Mouse (Mus musculus) midbrain, embryonic 15.5 days (tissue): ENCODE data around the gene Flt4. TPM values are rescaled to one million over a fixed set of nuclear protein-coding genes. Genes with fewer than 3 reads are reported as not detected.

Source experiments
- ATAC-seq: fragments of 200-750 bp; cut with Nextera tagmentation; replicated peaks from 2 replicates; pipeline ENCODE4 v1.8.0; 2017; ENCODE audit warnings: moderate TSS enrichment
- H3K27ac ChIP-seq: fragments of 300-500 bp; sonication (generic); 2 replicates; pipeline ENCODE4 v1.5.1; 2015; ENCODE audit warnings: mild to moderate bottlenecking, inconsistent platforms
- H3K27me3 ChIP-seq: fragments of 300-500 bp; sonication (generic); replicated peaks from 2 replicates; pipeline ENCODE4 v1.6.1; 2015; ENCODE audit warnings: inconsistent platforms
- H3K36me3 ChIP-seq: fragments of 300-500 bp; sonication (generic); replicated peaks from 2 replicates; pipeline ENCODE4 v1.6.1; 2015; ENCODE audit warnings: inconsistent platforms
- H3K4me1 ChIP-seq: fragments of 300-500 bp; sonication (generic); 2 replicates; pipeline ENCODE4 v1.6.1; 2015; ENCODE audit warnings: inconsistent platforms
- H3K4me2 ChIP-seq: fragments of 300-500 bp; sonication (generic); 2 replicates; pipeline ENCODE4 v1.6.1; 2015; ENCODE audit warnings: inconsistent platforms, mild to moderate bottlenecking, moderate library complexity
- H3K4me3 ChIP-seq: fragments of 300-500 bp; sonication (generic); 2 replicates; pipeline ENCODE4 v1.5.1; 2015; ENCODE audit warnings: mild to moderate bottlenecking, inconsistent platforms
- H3K9ac ChIP-seq: fragments of 300-500 bp; sonication (generic); 2 replicates; pipeline ENCODE4 v1.6.1; 2015; ENCODE audit warnings: mild to moderate bottlenecking, inconsistent platforms
- H3K9me3 ChIP-seq: fragments of 300-500 bp; sonication (generic); 2 replicates; pipeline ENCODE4 v1.6.1; 2016; ENCODE audit warnings: inconsistent platforms
- WGBS: fragments of 180-500 bp; shearing (Covaris S2); methylation state at CpG from one replicate; pipeline ENCODE4 v1.1.7; 2015; ENCODE audit warnings: mixed read lengths; 5-methylcytosine and 5-hydroxymethylcytosine counted together
- polyA plus RNA-seq: library from polyadenylated mRNA; unstranded; fragments of >200 nt; fragmentation: Nextera tagmentation; extraction: Ambion mirVana; gene quantifications from 2 replicates; pipeline ENCODE4 v1.2.1, GENCODE M21; 2015

Gene Flt4
- polyA plus RNA-seq, 1 experiment from 2014 or later: 1.9 TPM

DNA sequence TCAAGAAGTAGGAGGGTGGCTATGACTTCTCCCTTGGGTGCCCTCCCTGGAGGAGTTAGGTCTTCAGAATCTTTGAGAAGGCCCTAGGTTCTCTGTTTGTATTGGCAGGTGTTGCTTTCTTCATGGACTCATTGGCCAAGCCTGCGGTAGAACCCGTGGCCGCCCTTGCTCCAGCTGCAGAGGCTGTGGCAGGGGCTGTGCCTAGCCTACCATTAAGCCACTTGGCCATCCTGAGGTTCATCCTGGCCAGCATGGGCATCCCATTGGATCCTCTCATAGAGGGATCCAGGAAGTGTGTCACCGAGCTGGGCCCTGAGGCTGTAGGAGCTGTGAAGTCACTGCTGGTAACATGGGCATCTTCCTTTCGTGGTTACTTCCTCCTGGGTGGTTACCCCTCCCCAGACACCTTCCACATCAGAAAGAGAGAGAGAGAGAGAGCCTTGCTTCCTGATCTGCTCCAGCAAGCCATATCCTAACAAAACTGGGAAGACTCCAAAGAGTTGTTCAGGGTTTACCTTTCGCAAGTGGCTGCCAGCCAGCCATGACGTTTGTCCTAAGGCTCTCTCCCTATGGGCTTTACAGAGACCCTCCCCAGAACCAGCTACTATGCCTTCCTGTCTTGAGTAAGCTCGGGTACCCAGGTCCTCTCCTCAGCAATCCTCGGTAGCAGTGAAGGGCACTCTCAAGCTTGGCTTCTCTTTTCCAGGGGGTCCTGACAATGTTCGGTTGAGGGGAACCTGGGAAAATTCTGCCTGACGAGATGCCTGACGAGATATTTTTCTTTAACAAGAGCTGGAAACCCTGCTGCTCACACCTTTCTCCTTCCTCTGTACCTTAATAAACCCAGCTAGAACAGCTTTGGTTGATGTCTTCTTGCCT, 55.4 kb downstream of the Flt4 start:
- no peaks in the 10 kb centered on the region for H3K27me3 ChIP-seq
- no peaks in the 10 kb centered on the region for H3K9me3 ChIP-seq
- no peak overlapping the region for H3K4me3 ChIP-seq
- no peaks in the 10 kb centered on the region; the same call in 1 of the 2 replicates for H3K36me3 ChIP-seq
- H3K27ac ChIP-seq: no peak overlapping the region
- WGBS: 80% methylated on average over 12 of the region's 12 CpGs
- ATAC-seq: no peak
- no peaks in the 10 kb centered on the region for H3K4me1 ChIP-seq
- no peak overlapping the region for H3K4me2 ChIP-seq
- H3K9ac ChIP-seq: no peak overlapping the region

DNA sequence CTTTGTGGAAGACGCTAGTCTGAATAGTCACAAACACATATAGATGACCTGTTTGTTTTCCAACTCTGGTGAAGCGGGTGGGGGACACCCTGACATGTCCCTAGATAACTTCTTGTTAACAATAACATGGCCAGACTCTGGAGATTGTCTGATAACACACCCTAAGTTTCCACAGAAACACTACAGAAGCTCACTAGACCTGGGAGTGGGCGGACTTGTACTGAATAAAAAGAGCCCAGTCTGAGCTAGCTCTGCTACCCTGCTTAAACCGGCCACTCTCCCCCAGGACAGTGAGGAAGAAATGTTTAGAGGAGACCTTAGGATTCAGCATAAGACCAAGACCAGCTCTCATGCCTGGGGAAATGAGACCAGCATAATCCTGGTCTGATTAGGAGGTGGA, 56.4 kb downstream of the Flt4 start:
- no peak overlapping the region for H3K4me3 ChIP-seq
- H3K9me3 ChIP-seq: no peaks in the 10 kb centered on the region
- no peaks in the 10 kb centered on the region for H3K4me1 ChIP-seq
- no peaks in the 10 kb centered on the region for H3K27me3 ChIP-seq
- H3K4me2 ChIP-seq: no peak overlapping the region
- ATAC-seq: no peak
- H3K27ac ChIP-seq: no peak overlapping the region
- WGBS: 79% methylated on average over 4 of the region's 4 CpGs
- H3K36me3 ChIP-seq: no peaks in the 10 kb centered on the region; the same call in 1 of the 2 replicates
- H3K9ac ChIP-seq: no peak overlapping the region

DNA sequence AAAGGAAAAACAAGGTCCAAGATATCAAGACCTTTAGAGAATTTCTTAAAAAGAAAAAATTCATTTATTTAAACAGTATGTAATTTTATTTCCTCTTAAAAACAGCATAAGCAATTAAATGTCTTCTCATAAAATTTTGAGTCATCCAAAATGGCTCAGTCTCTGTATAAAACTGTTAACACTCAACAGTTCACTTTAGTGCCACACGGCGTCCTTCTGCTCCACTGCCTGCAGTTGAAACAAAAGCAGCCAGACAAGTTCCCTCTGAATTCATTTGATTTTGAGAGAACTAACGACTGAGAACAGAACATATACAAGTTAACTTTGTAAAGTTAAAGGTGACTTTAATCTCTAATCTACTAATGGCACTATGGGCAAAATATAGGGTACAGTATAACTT, 64.4 kb downstream of the Flt4 start:
- no peaks in the 10 kb centered on the region for H3K27me3 ChIP-seq
- no peak overlapping the region for H3K4me3 ChIP-seq
- no peak for ATAC-seq
- H3K4me2 ChIP-seq: no peak overlapping the region
- no peaks in the 10 kb centered on the region for H3K9me3 ChIP-seq
- H3K9ac ChIP-seq: no peak overlapping the region
- H3K27ac ChIP-seq: no peak overlapping the region
- 85% methylated on average over 3 of the region's 3 CpGs for WGBS
- H3K36me3 ChIP-seq: peaks cover 18% of the 10 kb centered on the region; the same call in 1 of the 2 replicates
- H3K4me1 ChIP-seq: no peaks in the 10 kb centered on the region

DNA sequence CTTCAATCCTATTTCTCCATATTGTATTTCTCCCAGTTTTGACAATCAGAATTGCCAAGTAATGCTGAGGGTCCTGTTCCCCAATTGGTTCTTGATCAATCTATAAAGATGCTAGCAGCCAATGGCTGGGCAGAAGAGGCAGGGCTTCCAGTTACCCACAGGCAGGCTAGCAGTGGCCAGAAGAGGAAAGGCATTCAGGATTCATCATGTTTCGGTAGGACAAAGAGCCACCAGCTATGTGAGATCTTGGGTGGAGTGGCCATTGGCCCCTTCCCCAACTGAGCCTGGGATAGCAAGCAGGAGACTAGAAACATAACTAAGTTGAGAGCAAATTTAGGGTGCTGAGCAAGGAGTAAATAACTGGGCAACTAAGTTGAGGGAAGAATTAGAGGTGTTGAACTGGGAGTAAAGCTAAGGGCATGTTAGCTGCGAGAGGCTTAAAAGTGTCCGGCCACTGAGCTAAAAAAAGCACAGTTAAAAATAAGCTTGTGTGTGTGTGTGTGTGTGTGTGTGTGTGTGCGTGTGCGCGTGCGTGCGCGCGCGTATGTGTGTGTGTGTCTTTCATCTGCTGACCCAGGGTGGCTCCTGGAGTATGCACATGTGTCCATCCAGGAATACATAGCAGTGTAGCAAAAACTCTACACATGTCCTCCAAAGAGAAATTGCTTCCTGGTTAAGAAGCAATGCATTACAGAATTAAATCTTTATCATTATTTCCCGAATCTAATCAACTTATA, 75.3 kb downstream of the Flt4 start:
- Histone ChIP-seq H3K27me3 (no peaks in the 10 kb centered on the region), H3K9me3 (no peaks in the 10 kb centered on the region), H3K4me2 (no peak overlapping the region), H3K9ac (no peak overlapping the region), H3K4me3 (no peak overlapping the region), H3K4me1 (no peaks in the 10 kb centered on the region), H3K27ac (no peak overlapping the region), H3K36me3 (peaks cover 29% of the 10 kb centered on the region)
- WGBS: 95% methylated on average over 12 of the region's 12 CpGs
- no peak for ATAC-seq

DNA sequence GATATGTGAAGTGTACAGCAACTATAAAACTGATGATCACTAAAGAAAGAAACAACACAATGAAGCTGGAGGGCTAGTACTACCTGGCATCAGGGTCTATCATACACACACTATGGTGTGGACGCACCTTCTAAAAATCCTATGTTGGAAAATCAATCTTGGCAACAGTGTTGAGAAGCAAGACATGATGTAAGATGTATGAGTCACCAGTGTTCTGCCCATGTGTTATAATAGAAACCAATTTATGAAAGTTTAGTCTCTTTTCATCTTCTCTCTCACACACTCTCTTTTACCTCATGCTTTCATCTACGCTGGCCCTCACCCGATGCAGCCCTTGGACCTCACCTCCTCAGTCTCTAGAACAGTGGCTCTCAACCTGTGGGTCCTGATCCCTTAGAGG, 86.0 kb downstream of the Flt4 start:
- Histone ChIP-seq H3K9me3 (no peaks in the 10 kb centered on the region), H3K4me1 (0 out of 2 replicates have a peak, but pooled peaks cover 9% of the 10 kb centered on the region), H3K27ac (no peak overlapping the region), H3K27me3 (no peaks in the 10 kb centered on the region), H3K4me3 (no peak overlapping the region), H3K36me3 (peaks cover 8% of the 10 kb centered on the region), H3K9ac (no peak overlapping the region), H3K4me2 (no peak overlapping the region)
- no peak for ATAC-seq
- WGBS: 97% methylated on average over 3 of the region's 3 CpGs

DNA sequence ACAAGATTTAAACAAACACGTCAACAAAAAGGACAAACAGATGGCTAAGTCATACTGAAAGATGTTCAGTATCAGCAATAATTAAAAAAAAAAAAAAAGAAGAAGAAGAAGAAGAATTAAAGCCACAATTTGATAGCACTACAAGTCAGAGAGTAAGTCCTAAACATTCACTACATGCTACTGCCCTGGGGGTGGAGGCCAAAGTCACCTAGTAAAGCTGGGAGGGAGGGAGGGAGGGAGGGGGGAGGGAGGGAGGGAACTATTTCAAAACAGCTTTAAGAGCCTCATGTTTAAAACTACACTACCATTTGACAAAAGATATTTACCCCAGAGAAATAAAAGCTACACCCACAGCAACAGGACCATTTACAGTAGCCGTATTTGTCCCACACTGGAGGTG, 86.6 kb downstream of the Flt4 start:
- Histone ChIP-seq H3K9me3 (no peaks in the 10 kb centered on the region), H3K4me1 (0 out of 2 replicates have a peak, but pooled peaks cover 3% of the 10 kb centered on the region), H3K4me2 (no peak overlapping the region), H3K27me3 (no peaks in the 10 kb centered on the region), H3K27ac (no peak overlapping the region), H3K36me3 (peaks cover 8% of the 10 kb centered on the region), H3K4me3 (no peak overlapping the region), H3K9ac (no peak overlapping the region)
- no peak for ATAC-seq
- 90% methylated on average over 2 of the region's 2 CpGs for WGBS

DNA sequence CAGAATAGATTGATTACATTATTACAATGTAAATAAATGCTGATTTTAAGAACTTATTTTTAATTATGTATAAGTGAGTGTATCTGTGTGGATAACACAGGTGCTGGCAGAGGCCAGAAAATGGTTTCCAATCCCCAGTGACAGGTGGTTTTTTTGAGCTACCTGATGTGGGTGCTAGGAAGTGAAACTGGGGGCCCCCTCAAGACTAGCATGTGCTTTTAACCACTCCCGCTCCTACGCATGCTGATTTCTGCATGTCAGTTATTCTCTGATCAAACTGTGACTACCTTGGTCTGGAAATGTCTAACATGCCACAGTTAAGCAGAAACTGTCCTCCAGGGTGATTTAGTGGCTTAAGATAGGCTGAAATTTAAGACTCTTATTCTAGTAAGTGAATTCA, 87.4 kb downstream of the Flt4 start:
- ATAC-seq: no peak
- Histone ChIP-seq H3K27me3 (no peaks in the 10 kb centered on the region), H3K4me1 (0 out of 2 replicates have a peak, but pooled peaks cover 2% of the 10 kb centered on the region), H3K27ac (no peak overlapping the region), H3K9ac (no peak overlapping the region), H3K4me3 (no peak overlapping the region), H3K4me2 (no peak overlapping the region), H3K9me3 (no peaks in the 10 kb centered on the region), H3K36me3 (peaks cover 13% of the 10 kb centered on the region)
- 92% methylated on average over 2 of the region's 2 CpGs for WGBS

DNA sequence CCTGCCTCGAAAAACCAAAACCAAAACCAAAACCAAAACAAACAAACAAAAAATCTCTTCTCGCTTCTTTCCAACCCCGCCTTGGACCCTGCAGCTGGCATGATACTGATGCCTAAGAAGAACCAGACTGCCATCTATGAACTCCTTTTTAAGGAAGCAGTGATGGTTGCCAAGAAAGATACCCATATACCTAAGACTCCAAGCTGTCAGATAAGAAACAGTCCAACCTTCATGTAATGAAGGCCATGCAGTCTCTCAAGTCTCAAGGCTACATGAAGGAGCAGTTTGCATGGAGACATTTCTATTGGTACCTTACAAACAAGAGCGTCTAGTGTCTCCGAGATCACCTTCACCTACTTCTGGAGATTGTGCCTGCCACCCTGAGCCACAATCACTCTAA, 88.7 kb downstream of the Flt4 start:
- no peak for ATAC-seq
- H3K4me1 ChIP-seq: 0 out of 2 replicates have a peak, but pooled peaks cover 2% of the 10 kb centered on the region
- H3K4me3 ChIP-seq: no peak overlapping the region
- peaks cover 23% of the 10 kb centered on the region for H3K36me3 ChIP-seq
- H3K9ac ChIP-seq: no peak overlapping the region
- H3K9me3 ChIP-seq: no peaks in the 10 kb centered on the region
- H3K27ac ChIP-seq: no peak overlapping the region
- H3K27me3 ChIP-seq: no peaks in the 10 kb centered on the region
- 98% methylated on average over 5 of the region's 5 CpGs for WGBS
- no peak overlapping the region for H3K4me2 ChIP-seq

DNA sequence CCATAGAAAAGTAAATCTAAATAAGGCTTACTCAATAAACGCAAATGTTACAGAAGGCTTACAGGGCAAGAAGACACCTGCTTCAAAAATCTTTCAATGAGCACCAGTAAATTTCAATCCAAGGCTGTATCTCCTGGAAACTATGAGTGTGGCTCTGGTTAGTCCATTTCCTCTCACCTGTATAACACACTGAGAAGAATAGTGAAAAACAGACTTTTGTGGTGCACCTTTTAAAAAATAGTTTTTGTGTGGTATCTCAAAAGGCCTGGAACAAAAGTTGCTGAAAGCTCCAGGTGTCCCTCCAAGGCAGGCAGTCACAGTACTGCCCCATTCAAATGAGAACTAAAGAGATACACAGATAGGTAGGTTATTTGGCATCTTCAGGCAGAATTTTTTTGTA, 90.0 kb downstream of the Flt4 start:
- H3K4me3 ChIP-seq: no peak overlapping the region
- no peaks in the 10 kb centered on the region for H3K27me3 ChIP-seq
- no peak for ATAC-seq
- H3K4me2 ChIP-seq: no peak overlapping the region
- 93% methylated on average over 1 of the region's 1 CpGs for WGBS
- H3K36me3 ChIP-seq: peaks cover 23% of the 10 kb centered on the region
- no peak overlapping the region for H3K9ac ChIP-seq
- H3K4me1 ChIP-seq: 0 out of 2 replicates have a peak, but pooled peaks cover 2% of the 10 kb centered on the region
- H3K9me3 ChIP-seq: no peaks in the 10 kb centered on the region
- no peak overlapping the region for H3K27ac ChIP-seq

DNA sequence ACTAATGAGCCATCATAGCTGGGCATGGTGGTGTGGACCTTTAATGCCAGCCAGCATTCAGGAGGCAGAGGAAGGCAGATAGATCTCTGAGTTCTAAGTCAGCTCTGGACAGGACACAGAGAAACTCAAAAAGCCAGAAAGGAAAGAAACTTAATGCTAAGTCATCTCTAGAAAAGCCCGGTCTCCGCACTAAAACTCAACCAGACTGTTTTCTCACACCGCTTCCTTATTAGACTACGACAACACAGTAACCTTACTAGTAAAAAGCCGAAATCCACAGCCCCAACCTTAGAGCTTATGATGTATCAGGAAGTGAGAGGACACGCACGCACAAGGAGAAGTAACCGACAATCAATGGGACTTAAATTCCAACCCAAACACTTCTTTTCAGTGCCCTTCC, 93.0 kb downstream of the Flt4 start:
- no peak overlapping the region for H3K27ac ChIP-seq
- 0 out of 2 replicates have a peak, but pooled peaks cover 3% of the 10 kb centered on the region for H3K4me1 ChIP-seq
- H3K4me3 ChIP-seq: no peak overlapping the region
- peaks cover 23% of the 10 kb centered on the region for H3K36me3 ChIP-seq
- H3K9ac ChIP-seq: no peak overlapping the region
- H3K4me2 ChIP-seq: no peak overlapping the region
- 97% methylated on average over 8 of the region's 8 CpGs for WGBS
- H3K9me3 ChIP-seq: no peaks in the 10 kb centered on the region
- ATAC-seq: no peak
- no peaks in the 10 kb centered on the region for H3K27me3 ChIP-seq
